Mouse (Mus musculus): ENCODE results near the gene Fam76a.

DNA sequence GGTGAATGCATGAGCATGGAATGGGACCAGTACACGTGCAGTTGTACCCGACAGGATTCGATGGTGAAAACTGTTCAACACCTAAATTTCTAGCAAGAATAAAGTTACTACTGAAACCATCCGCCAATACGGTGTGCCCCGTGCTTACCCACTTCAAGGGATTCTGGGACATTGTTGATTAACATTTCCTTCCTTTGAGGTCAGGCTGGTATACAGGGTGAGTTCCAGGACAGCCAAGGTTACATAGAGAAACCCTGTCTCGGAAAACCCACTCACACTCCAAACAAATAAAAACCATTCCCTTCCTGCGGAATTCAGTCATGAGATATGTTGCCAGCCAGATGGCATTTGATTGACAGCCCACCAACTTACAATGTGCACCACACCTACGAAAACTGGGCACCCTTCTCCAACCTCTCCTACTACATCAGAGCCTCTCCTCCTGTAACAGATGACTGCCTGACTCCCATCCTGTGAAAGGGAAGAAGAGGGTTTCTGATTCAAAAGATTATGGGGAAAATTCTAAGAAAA lies 37.4 kb downstream of the Fam76a start:
- TF ChIP-seq CTCF (IDR thresholded peaks at IDR 0.05; ENCODE audit: insufficient read depth, low read depth, low read length): no peak
- TF ChIP-seq POLR2A (IDR thresholded peaks at IDR 0.05; ENCODE audit: insufficient read depth, low read depth, low read length): no peak
